9 mouse cellular contexts compared by ENCODE assay signal in the genomic region with DNA sequence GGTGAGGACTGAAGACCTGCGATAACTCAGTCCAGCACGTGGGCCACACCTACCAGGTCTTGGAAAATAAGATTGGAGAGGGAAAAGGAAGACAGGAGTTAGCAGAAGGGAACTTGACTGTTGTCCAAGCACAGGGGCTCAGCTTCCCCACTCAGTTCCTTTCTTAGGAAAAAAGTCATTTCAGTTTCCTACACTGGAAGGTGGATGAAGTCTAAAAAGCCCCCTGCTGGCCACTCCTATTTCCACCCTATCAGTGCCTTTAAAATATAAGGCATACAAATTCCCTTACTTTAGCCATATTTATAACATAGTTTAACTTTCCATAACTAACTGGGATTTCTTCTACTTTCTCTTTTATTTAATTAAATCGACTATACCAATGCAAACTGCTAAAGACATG.
A peak's percentile ranks its signal among the peaks of the same experiment; 100 is the strongest.
DNase-seq lines count a peak whose midpoint lies in the region; ATAC-seq and TF ChIP-seq lines count a peak whose summit lies in the region.
"Had no signal": no experiment of that assay in that cellular context is flagged by ENCODE, and none has a peak within 500 bp of the region (broad histone marks: within the 10 kb centered on the region; RNA-seq: fewer than 3 reads in every experiment).

No protein-coding gene starts in this region.

- no peak overlapping the region for H3K27ac ChIP-seq in gastrocnemius, adult 2 months
- no peak overlapping the region for H3K27ac ChIP-seq in limb, embryonic 14.5 days (replicated peaks; ENCODE audit: low read depth, low read length)
- H3K27ac ChIP-seq: heart, embryonic 13.5 days had no signal

- H3K4me1 ChIP-seq in lung, adult 2 months (ENCODE audit: control insufficient read depth, insufficient read depth, low read length): no peaks in the 10 kb centered on the region
- no peaks in the 10 kb centered on the region for H3K4me1 ChIP-seq in limb, embryonic 14.5 days (ENCODE audit: control insufficient read depth, insufficient read depth, low read length)
- H3K4me1 ChIP-seq: heart, embryonic 13.5 days had no signal

- H3K9me3 ChIP-seq in limb, embryonic 14.5 days (ENCODE audit: control insufficient read depth, low read length): no peaks in the 10 kb centered on the region
- H3K9me3 ChIP-seq: heart, embryonic 13.5 days had no signal

- intact Hi-C loops in gastrocnemius, adult 2 months (cut with DNase I): loop anchor here (5.0 to 10.0 kb wide), 3 partner anchors 565 to 667 kb away; no protein-coding TSS in a partner anchor

- H3K4me3 ChIP-seq in gastrocnemius, adult 2 months: no peak overlapping the region
- no peak overlapping the region for H3K4me3 ChIP-seq in lung, adult 2 months (replicated peaks; ENCODE audit: extremely low read depth, low read depth, low read length)
- no peak overlapping the region for H3K4me3 ChIP-seq in limb, embryonic 14.5 days (replicated peaks; ENCODE audit: low read length)
- H3K4me3 ChIP-seq: heart, embryonic 13.5 days had no signal

- no peak overlapping the region for H3K4me2 ChIP-seq in limb, embryonic 14.5 days (replicated peaks; ENCODE audit: low read depth, low read length, severe bottlenecking)
- H3K4me2 ChIP-seq: heart, embryonic 13.5 days had no signal

- H3K36me3 ChIP-seq in limb, embryonic 14.5 days (ENCODE audit: control insufficient read depth, insufficient read depth, low read length): no peaks in the 10 kb centered on the region
- H3K36me3 ChIP-seq: heart, embryonic 13.5 days had no signal

- 53% methylated on average over 3 of the region's 3 CpGs for WGBS in lung, adult 2 months
- WGBS in limb, embryonic 14.5 days: 72% methylated on average over 3 of the region's 3 CpGs

- TF ChIP-seq POLR2A in lung, adult 2 months (IDR thresholded peaks at IDR 0.05; ENCODE audit: borderline replicate concordance, extremely low read depth, low read depth, low read length): no peak
- TF ChIP-seq POLR2A in limb, embryonic 14.5 days (IDR thresholded peaks at IDR 0.05; ENCODE audit: borderline replicate concordance, extremely low read depth, insufficient read depth, insufficient read length): no peak

- no peak overlapping the region for H3K9ac ChIP-seq in limb, embryonic 14.5 days (ENCODE audit: low read depth, low read length, severe bottlenecking)
- H3K9ac ChIP-seq: heart, embryonic 13.5 days had no signal

- no peaks in the 10 kb centered on the region for H3K27me3 ChIP-seq in limb, embryonic 14.5 days (ENCODE audit: control insufficient read depth, insufficient read depth, low read length)
- H3K27me3 ChIP-seq: heart, embryonic 13.5 days had no signal

- peak; percentile 57 for TF ChIP-seq CTCF in gastrocnemius, adult 2 months (IDR thresholded peaks at IDR 0.05)
- no peak for TF ChIP-seq CTCF in lung, adult 2 months (IDR thresholded peaks at IDR 0.05; ENCODE audit: insufficient read depth, low read length)

- ATAC-seq in limb, embryonic 14.5 days (ENCODE audit: low FRiP score, low read depth): no peak

- DNase-seq in gastrocnemius, adult 2 months: no peak
- DNase-seq in gastrocnemius, adult 18-20 months (ENCODE audit: low spot score): no peak
- DNase-seq in lung, postnatal 10 days: peak; percentile 58
- no peak for DNase-seq in lung, adult 2 months
- DNase-seq in adrenal gland, postnatal 36 days: peak; percentile 15 to 64
- DNase-seq in limb, embryonic 14.5 days (ENCODE audit: low spot score): peak; percentile 73
- no peak for DNase-seq in spleen, postnatal 4 days (ENCODE audit: low spot score in 2 of 2)
- DNase-seq in cerebellum, adult 18-20 months: no peak

Comparison
In these comparisons a context has a peak if more than half of its experiments do, and no peak if none do; other contexts are left out.
1. DNase-seq: peak in lung, postnatal 10 days (single experiment), adrenal gland, postnatal 36 days (2 of 2) and limb, embryonic 14.5 days (single experiment); none in gastrocnemius, adult 2 months (single experiment), gastrocnemius, adult 18-20 months (single experiment), lung, adult 2 months (single experiment), spleen, postnatal 4 days (0 of 2) and cerebellum, adult 18-20 months (0 of 2).